Mouse (Mus musculus): ENCODE data around the gene Mab21l3.

DNA sequence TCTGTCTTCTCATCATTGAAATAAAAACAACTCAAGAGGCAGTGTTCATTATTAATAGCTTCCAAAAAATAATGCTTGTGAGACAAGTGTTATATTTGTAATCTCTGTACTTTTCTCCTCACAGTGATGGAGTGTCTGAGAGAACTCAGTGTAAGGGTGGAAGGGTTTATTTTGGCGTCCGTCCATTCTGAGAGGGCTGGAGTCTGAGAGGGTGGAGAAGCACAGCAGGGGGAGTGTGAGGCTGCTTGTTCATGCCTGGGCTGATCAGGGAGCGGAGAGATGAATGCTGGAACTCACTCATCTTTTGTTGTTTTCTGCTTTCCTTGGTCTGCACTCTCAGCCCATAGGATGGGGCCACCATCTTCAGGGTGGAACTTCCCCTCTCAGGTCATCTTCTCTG lies 36.8 kb upstream of the Mab21l3 start:
- no peak for TF ChIP-seq MAFK (IDR thresholded peaks at IDR 0.05; ENCODE audit: insufficient read depth, low read depth, low read length)
- TF ChIP-seq ZC3H11A (IDR thresholded peaks at IDR 0.05; ENCODE audit: borderline replicate concordance, low read depth, low read length) = no peak

Data from ES-E14 (cell line).